Mouse (Mus musculus): ENCODE measurements at regions not wholly inside any gene's neighbourhood (a gene's known extent, or its start where the extent isn't known, plus 50 kb on each side); places are given as distances from the start of the nearest gene placed in this dataset.

DNA sequence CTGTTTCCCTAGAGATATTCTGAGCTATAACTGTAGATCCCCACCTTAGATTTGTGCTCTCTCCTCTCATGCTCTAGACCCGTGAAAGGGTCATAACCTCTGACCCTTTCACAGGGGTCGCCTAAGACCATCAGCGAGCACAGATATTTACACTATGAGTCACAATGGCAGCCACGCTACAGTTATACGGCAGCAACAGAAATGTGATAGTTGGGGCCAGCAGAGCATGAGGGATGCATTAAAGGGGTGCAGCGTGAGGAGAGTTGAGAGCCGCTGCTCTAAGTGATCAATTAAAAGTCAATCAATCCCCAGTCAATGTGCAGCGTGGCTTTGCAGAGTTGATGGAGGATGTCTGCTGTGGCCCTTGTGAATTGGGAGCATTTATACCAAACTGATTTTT is 112.7 kb upstream of the Foxn2 start:
- H3K27ac ChIP-seq (ENCODE audit: insufficient read depth, low read depth, low read length): no peak overlapping the region
- peaks cover 2% of the 10 kb centered on the region; the same call in 1 of the 2 replicates for H3K4me1 ChIP-seq (ENCODE audit: control insufficient read depth, insufficient read depth, low read length)
- H3K4me3 ChIP-seq (ENCODE audit: insufficient read depth, low read length): no peak overlapping the region
- TF ChIP-seq POLR2A (IDR thresholded peaks at IDR 0.05; ENCODE audit: borderline replicate concordance, low read depth, low read length) (no peak), CTCF (IDR thresholded peaks at IDR 0.05; ENCODE audit: low read depth, low read length) (no peak)

DNA sequence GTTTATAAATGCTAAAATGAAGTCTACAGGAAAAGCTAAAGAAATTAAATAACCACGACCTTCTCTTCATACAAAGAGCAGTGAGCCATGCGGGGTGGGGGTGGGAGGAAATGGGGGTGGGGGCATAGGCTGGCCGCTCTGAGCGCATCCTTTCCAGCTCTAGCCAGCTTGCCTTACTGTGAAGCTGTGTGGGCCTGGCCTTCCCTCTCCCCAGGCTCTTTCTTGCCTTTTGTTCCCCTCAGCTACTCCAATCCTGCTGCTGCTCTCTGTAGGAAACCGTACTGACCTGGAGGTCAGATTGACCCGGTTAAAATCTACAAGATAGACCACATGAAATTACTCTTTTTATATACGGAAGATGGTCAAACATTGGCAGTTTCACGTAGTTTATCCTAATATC is 111.7 kb upstream of the Foxn2 start:
- H3K27ac ChIP-seq (ENCODE audit: insufficient read depth, low read depth, low read length): no peak overlapping the region
- H3K4me3 ChIP-seq (ENCODE audit: insufficient read depth, low read length): no peak overlapping the region
- peaks cover 2% of the 10 kb centered on the region; the same call in 1 of the 2 replicates for H3K4me1 ChIP-seq (ENCODE audit: control insufficient read depth, insufficient read depth, low read length)
- TF ChIP-seq POLR2A (IDR thresholded peaks at IDR 0.05; ENCODE audit: borderline replicate concordance, low read depth, low read length) (no peak), CTCF (IDR thresholded peaks at IDR 0.05; ENCODE audit: low read depth, low read length) (no peak)

DNA sequence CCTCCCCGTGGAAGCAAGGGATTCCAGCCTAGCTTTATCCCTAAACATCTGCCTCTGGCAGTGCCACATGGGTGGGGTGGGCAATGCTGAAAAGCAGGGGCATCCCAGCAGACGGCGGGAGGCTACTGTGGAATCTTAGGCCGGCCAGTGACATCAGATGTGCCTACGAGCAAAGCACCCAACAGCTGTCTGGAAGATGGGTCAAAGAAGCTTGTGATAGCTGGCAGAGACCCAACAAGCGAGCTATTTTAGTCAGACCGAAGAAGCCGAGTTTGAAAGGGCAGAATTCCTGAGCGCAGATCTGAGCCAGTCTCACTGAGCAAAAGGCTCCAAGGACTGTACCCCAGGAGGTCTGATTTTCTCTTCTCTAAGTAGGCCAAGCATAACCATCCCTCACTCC is 110.8 kb upstream of the Foxn2 start:
- TF ChIP-seq POLR2A (IDR thresholded peaks at IDR 0.05; ENCODE audit: borderline replicate concordance, low read depth, low read length) (no peak), CTCF (IDR thresholded peaks at IDR 0.05; ENCODE audit: low read depth, low read length) (no peak)
- no peak overlapping the region for H3K4me3 ChIP-seq (ENCODE audit: insufficient read depth, low read length)
- no peak overlapping the region for H3K27ac ChIP-seq (ENCODE audit: insufficient read depth, low read depth, low read length)
- peaks cover 2% of the 10 kb centered on the region; the same call in 1 of the 2 replicates for H3K4me1 ChIP-seq (ENCODE audit: control insufficient read depth, insufficient read depth, low read length)

DNA sequence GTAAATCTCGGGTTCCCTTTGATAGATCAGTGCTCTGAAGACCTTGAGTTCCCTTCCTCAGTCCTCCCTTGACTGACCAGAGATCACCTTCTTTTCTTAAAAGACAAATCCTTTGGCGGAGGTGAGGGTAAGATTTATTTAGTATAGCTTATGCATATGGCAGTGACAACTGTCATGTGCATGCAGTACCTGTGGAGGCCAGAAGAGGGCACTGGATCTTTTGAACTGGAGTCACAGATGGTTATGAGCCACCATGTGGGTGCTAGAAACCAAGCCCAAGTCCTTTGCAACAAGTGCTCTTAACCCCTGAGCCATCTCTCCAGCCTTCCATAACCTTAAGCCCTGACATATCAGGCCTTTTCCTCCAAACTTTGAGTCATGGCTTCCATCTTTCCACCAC is 110.4 kb upstream of the Foxn2 start:
- H3K4me1 ChIP-seq (ENCODE audit: control insufficient read depth, insufficient read depth, low read length): peaks cover 2% of the 10 kb centered on the region; the same call in 1 of the 2 replicates
- H3K27ac ChIP-seq (ENCODE audit: insufficient read depth, low read depth, low read length): no peak overlapping the region
- no peak for TF ChIP-seq CTCF (IDR thresholded peaks at IDR 0.05; ENCODE audit: low read depth, low read length)
- H3K4me3 ChIP-seq (ENCODE audit: insufficient read depth, low read length): no peak overlapping the region

DNA sequence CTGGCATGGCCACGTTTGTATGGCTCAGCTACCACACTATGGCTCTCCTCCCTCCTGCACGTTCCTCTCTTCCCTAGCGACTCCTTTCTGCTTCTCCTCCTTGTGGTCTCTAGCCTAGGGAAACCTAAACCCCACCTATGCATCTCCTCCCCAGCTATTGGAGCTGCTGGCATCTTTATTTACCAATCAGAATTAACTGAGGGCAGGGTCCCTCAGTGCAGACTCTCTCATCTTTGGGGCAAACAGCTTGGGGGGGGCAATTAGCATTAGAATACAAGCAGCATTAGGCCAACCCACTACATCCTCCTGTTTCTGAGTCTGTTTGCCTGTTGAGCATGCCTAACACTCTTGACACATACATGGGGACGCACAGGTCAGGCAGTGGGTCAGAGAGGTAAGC is 106.7 kb upstream of the Foxn2 start:
- Histone ChIP-seq H3K4me1 (ENCODE audit: control insufficient read depth, insufficient read depth, low read length) (peaks cover 16% of the 10 kb centered on the region), H3K27ac (ENCODE audit: insufficient read depth, low read depth, low read length) (no peak overlapping the region), H3K4me3 (ENCODE audit: insufficient read depth, low read length) (no peak overlapping the region)
- TF ChIP-seq CTCF (IDR thresholded peaks at IDR 0.05; ENCODE audit: low read depth, low read length) (no peak), POLR2A (IDR thresholded peaks at IDR 0.05; ENCODE audit: borderline replicate concordance, low read depth, low read length) (no peak)

DNA sequence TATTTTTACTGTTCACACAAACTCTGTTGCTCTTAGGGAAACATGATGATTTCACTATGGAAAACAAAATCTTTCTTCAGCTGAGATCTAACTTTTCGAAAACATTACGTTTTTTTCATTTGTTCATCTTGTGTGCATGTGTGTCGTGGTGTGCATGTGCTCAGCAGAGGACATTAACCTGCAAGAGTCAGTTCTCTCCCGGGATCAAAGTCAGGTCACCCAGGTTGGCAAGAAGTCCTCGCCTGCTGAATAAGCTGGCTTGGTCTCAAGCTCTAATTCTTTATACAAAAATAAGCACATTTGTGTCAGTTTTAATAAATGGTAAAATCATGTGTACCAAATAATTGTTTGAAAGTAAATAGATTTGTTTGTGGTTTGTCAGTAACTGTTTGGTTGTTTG is 105.2 kb upstream of the Foxn2 start:
- Histone ChIP-seq H3K4me3 (ENCODE audit: insufficient read depth, low read length) (no peak overlapping the region), H3K27ac (ENCODE audit: insufficient read depth, low read depth, low read length) (no peak overlapping the region), H3K4me1 (ENCODE audit: control insufficient read depth, insufficient read depth, low read length) (peaks cover 16% of the 10 kb centered on the region)
- TF ChIP-seq CTCF (IDR thresholded peaks at IDR 0.05; ENCODE audit: low read depth, low read length): no peak

DNA sequence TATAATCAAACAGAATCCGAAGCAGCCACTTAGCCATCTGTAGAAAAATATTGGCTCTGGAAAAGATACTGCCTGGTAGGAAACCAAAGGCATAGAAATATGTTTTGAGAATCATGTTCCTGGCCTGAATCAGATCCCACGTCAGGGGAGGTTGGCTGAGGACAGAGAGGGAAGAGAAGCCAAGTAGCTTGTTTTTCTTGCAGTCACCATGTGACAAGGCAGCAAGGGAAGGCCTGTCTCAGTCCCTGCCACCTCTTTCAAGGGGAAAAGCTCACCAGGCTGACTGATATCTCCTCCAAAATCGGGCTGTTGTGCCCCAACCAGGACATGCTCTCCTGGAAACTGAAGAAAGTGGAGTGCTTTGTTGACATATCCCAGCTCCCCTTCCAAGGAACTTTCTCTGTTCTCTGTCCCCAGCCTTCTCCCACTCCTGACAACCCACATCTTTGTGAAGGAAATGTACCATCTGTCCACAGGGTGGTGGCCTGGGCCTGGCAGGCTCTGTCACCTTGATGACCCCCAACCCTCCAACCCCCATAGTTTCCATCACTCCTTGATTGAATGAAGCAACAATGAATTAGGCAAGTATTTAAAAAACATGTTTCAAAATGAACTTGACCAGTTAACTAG is 104.3 kb upstream of the Foxn2 start:
- TF ChIP-seq POLR2A (IDR thresholded peaks at IDR 0.05; ENCODE audit: borderline replicate concordance, low read depth, low read length) (no peak), CTCF (IDR thresholded peaks at IDR 0.05; ENCODE audit: low read depth, low read length) (no peak)
- Histone ChIP-seq H3K4me1 (ENCODE audit: control insufficient read depth, insufficient read depth, low read length) (peaks cover 21% of the 10 kb centered on the region), H3K27ac (ENCODE audit: insufficient read depth, low read depth, low read length) (peak overlapping the region; percentile 4; the same call in 1 of the 2 replicates), H3K4me3 (ENCODE audit: insufficient read depth, low read length) (no peak overlapping the region)

DNA sequence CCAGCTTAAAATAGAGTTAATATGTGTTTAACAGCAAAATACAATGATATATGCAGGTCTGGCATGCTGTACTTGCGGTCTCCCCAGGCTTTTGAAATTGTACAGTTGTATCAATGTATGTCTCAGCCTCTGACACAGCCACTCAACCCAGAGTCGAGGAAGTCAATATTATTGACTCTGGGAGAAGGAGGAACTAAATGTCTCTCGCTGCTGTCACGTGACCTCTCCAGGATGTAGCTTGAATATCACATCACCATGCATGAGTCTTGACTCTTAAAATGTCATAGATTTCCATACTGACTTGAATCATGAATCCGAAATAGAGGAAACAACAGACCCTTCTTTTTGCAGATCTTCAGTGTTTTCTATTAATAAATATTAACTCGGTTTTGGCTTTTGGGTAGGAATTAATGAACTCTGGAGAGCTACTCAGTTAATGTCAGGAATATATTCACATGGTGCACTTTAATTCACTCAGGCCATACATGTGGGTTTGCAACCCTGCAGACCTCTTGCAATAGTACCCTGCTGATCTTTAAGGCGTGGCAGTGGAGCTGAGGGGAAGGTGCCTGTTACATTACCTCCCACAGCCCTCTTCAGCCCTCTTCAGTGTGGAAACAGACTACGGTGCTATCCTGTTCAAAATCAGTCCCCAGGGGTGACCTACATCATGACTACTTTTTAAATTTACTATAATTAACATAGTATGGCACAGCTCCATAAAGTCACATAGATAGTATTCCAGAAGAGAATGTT is 102.7 kb upstream of the Foxn2 start:
- Histone ChIP-seq H3K4me3 (ENCODE audit: insufficient read depth, low read length) (no peak overlapping the region), H3K4me1 (ENCODE audit: control insufficient read depth, insufficient read depth, low read length) (peaks cover 28% of the 10 kb centered on the region), H3K27ac (ENCODE audit: insufficient read depth, low read depth, low read length) (peak overlapping the region; percentile 94)
- no peak for TF ChIP-seq CTCF (IDR thresholded peaks at IDR 0.05; ENCODE audit: low read depth, low read length)
- no peak for TF ChIP-seq POLR2A (IDR thresholded peaks at IDR 0.05; ENCODE audit: borderline replicate concordance, low read depth, low read length)

DNA sequence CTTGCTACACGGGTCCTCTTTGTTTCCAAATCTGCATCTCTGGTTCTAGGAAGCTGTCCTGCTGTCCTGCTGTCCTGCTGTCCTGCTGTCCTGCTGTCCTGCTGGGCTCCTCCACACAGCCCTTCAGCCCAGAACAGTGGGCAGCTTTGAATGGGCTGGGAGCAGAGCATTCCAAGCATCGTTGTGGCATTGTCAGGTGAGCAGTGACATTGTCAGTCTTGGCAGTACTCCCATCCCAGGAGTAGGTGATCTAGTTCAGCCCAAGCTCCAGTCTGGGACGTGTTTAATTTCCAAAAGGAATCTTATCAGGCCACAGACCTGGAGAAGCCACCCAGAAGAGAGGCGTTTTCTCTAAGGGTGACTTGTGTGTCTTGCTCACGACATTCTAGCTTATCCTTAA is 99.4 kb upstream of the Foxn2 start:
- H3K4me3 ChIP-seq (ENCODE audit: insufficient read depth, low read length): no peak overlapping the region

DNA sequence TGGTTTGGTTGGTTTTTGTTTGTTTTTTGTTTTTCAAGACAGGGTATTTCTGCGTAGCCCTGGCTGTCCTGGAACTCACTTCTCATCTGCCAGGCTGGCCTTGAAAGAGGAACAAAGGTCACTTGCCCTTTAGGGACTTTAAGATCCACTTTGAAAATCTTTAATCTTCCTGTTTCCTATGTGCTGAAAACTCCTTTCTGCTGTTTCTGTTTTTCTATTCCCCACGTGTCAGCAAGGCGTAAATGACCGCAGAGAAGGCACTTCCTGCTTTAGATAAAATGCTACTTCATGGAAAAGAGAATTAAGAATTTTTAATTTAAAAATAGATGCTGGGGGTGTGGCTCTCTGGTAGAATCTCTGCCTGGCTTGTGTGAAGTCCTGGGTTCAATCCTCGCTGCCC is 98.9 kb upstream of the Foxn2 start:
- TF ChIP-seq CTCF (IDR thresholded peaks at IDR 0.05; ENCODE audit: low read depth, low read length) (no peak), POLR2A (IDR thresholded peaks at IDR 0.05; ENCODE audit: borderline replicate concordance, low read depth, low read length) (no peak)
- no peak overlapping the region for H3K4me3 ChIP-seq (ENCODE audit: insufficient read depth, low read length)
- peaks cover 22% of the 10 kb centered on the region for H3K4me1 ChIP-seq (ENCODE audit: control insufficient read depth, insufficient read depth, low read length)
- H3K27ac ChIP-seq (ENCODE audit: insufficient read depth, low read depth, low read length): peak overlapping the region; percentile 88

More for the DNA sequence above, 99.4 kb upstream of the Foxn2 start:
- Histone ChIP-seq H3K4me1 (ENCODE audit: control insufficient read depth, insufficient read depth, low read length) (peaks cover 26% of the 10 kb centered on the region), H3K27ac (ENCODE audit: insufficient read depth, low read depth, low read length) (peak overlapping the region; percentile 88)
- TF ChIP-seq CTCF (IDR thresholded peaks at IDR 0.05; ENCODE audit: low read depth, low read length): no peak
- TF ChIP-seq POLR2A (IDR thresholded peaks at IDR 0.05; ENCODE audit: borderline replicate concordance, low read depth, low read length): no peak
